Mouse (Mus musculus) left cerebral cortex, postnatal 10 days (tissue): ENCODE measurements around the gene Ppm1j. TPM values are rescaled to one million over a fixed set of nuclear protein-coding genes. Genes with fewer than 3 reads are reported as not detected.
"Not testable (repeated sequence)": the region's sequence is repeated elsewhere in the genome, so short reads cannot be mapped to it uniquely, and the experiment has no call there.

Source experiments
- DNase-seq, 2 experiments: peaks; one replicate each; pipeline ENCODE4 v3.0.0; 2021 to 2022; ENCODE audit warnings: low spot score in 2 of 2, mixed read lengths in 1 of 2; ENCODE audit errors: extremely low spot score in 1 of 2
- intact Hi-C: fragments of 180-260 bp; cut with DNase I; formaldehyde crosslinking; loops from one replicate; pipeline ENCODE4 v1.15.1; 2025
- total RNA-seq, 2 experiments: library from RNA; stranded (reverse); gene quantifications; 2 replicates each; pipeline ENCODE4 v1.2.3; 2021

Gene Ppm1j
- 1 to 10 TPM; 1.4 to 2.7 TPM for total RNA-seq

GRCm38 (mm10) chr3:104780561-104781420 is at the start of gene Ppm1j:
Gene Ppm1j (plus strand): TSS chr3:104781056.
- peak in 1 of 2 experiments; percentile 71 for DNase-seq
- intact Hi-C loops: loop anchor here (2.0 to 5.0 kb wide), 2 partner anchors 66 to 82 kb away; partner anchors contain the start of genes Capza1 and St7l

GRCm38 (mm10) chr3:104732907-104733306 is 47.9 kb upstream of the Ppm1j start:
- intact Hi-C loops: no loop called here
- no peak for DNase-seq

- intact Hi-C loops: no loop called here
- no peak for DNase-seq
These were observed 46.2 kb upstream of the Ppm1j start for GRCm38 (mm10) chr3:104734654-104735053.

GRCm38 (mm10) chr3:104741954-104742353 is 38.9 kb upstream of the Ppm1j start:
- DNase-seq: no peak
- intact Hi-C loops: no loop called here

- DNase-seq: no peak
- intact Hi-C loops: no loop called here
These were observed 37.7 kb upstream of the Ppm1j start for GRCm38 (mm10) chr3:104743161-104743560.

GRCm38 (mm10) chr3:104743864-104744263 is 37.0 kb upstream of the Ppm1j start:
- DNase-seq: no peak
- intact Hi-C loops: no loop called here

GRCm38 (mm10) chr3:104752845-104753244 is 28.0 kb upstream of the Ppm1j start:
- DNase-seq, intact Hi-C loops: not testable (repeated sequence)

- intact Hi-C loops: no loop called here
- DNase-seq: peak; percentile 37 to 82
These were observed 22.4 kb upstream of the Ppm1j start for GRCm38 (mm10) chr3:104758406-104758805.

- intact Hi-C loops: no loop called here
- no peak for DNase-seq
These were observed 22.0 kb upstream of the Ppm1j start for GRCm38 (mm10) chr3:104758869-104759268.

- intact Hi-C loops, DNase-seq: not testable (repeated sequence)
These were observed 18.6 kb upstream of the Ppm1j start for GRCm38 (mm10) chr3:104762103-104762863.

GRCm38 (mm10) chr3:104765021-104765420 is 15.8 kb upstream of the Ppm1j start:
- no peak for DNase-seq

GRCm38 (mm10) chr3:104767141-104767540 is 13.7 kb upstream of the Ppm1j start:
- DNase-seq: no peak
- intact Hi-C loops: no loop called here

More at GRCm38 (mm10) chr3:104765021-104765420, 15.8 kb upstream of the Ppm1j start:
- intact Hi-C loops: no loop called here

GRCm38 (mm10) chr3:104767716-104768115 is 13.1 kb upstream of the Ppm1j start:
- no peak for DNase-seq
- intact Hi-C loops: no loop called here

GRCm38 (mm10) chr3:104769135-104769534 is 11.7 kb upstream of the Ppm1j start:
- no peak for DNase-seq
- intact Hi-C loops: no loop called here

- intact Hi-C loops: loop anchor here (10.0 kb wide), 1 partner anchor 195 kb away; the partner anchor contains the start of gene Wnt2b
- DNase-seq: peak in 1 of 2 experiments; percentile 64
These were observed 10.8 kb upstream of the Ppm1j start for GRCm38 (mm10) chr3:104770035-104770434.

GRCm38 (mm10) chr3:104770918-104771317 is 9.9 kb upstream of the Ppm1j start:
- no peak for DNase-seq
- intact Hi-C loops: loop anchor here (10.0 kb wide), 1 partner anchor 194 kb away; the partner anchor contains the start of gene Wnt2b

- intact Hi-C loops: loop anchor here (10.0 kb wide), 1 partner anchor 193 kb away; the partner anchor contains the start of gene Wnt2b
- DNase-seq: no peak
These were observed 9.4 kb upstream of the Ppm1j start for GRCm38 (mm10) chr3:104771460-104771859.

- intact Hi-C loops: loop anchor here (2.0 to 10.0 kb wide), 2 partner anchors 58 to 192 kb away; partner anchors contain the start of gene Wnt2b
- no peak for DNase-seq
These were observed 7.6 kb upstream of the Ppm1j start for GRCm38 (mm10) chr3:104773301-104773700.

GRCm38 (mm10) chr3:104777342-104777741 is 3.5 kb upstream of the Ppm1j start:
- intact Hi-C loops: loop anchor here (10.0 kb wide), 1 partner anchor 187 kb away; the partner anchor contains the start of gene Wnt2b

More at GRCm38 (mm10) chr3:104777342-104777741, 3.5 kb upstream of the Ppm1j start:
- DNase-seq: peak in 1 of 2 experiments; percentile 45
